Mouse (Mus musculus) midbrain, embryonic 14.5 days (tissue): ENCODE data around the gene BC005537. TPM values are rescaled to one million over a fixed set of nuclear protein-coding genes. Genes with fewer than 3 reads are reported as not detected.
A peak's percentile ranks its signal among the peaks of the same experiment; 100 is the strongest.
"Not testable (repeated sequence)": the region's sequence is repeated elsewhere in the genome, so short reads cannot be mapped to it uniquely, and the experiment has no call there.

Experiments used
- ATAC-seq: fragments of 200-750 bp; cut with Nextera tagmentation; 2 replicates; pipeline ENCODE4 v1.8.0; 2017; ENCODE audit warnings: moderate number of reproducible peaks, moderate library complexity; ENCODE audit not compliant: low FRiP score, low TSS enrichment
- DNase-seq: peaks from one replicate; pipeline ENCODE4 v3.0.0-alpha.2; 2015
- H3K27ac ChIP-seq: fragments of 300-500 bp; sonication (generic); replicated peaks from 2 replicates; pipeline ENCODE4 v1.5.1; 2014; ENCODE audit warnings: mild to moderate bottlenecking, low read depth, low read length, moderate library complexity
- H3K27me3 ChIP-seq: fragments of 300-500 bp; sonication (generic); 2 replicates; pipeline ENCODE4 v1.6.1; 2014; ENCODE audit warnings: low read length, control low read depth, mixed read lengths; ENCODE audit not compliant: control insufficient read depth, insufficient read depth
- H3K36me3 ChIP-seq: fragments of 300-500 bp; sonication (generic); 2 replicates; pipeline ENCODE4 v1.6.1; 2014; ENCODE audit warnings: low read length, control low read depth; ENCODE audit not compliant: control insufficient read depth, insufficient read depth
- H3K4me1 ChIP-seq: fragments of 300-500 bp; sonication (generic); 2 replicates; pipeline ENCODE4 v1.6.1; 2014; ENCODE audit warnings: mild to moderate bottlenecking, antibody characterized with exemption, low read length, control low read depth; ENCODE audit not compliant: control insufficient read depth, insufficient read depth
- H3K4me2 ChIP-seq: fragments of 300-500 bp; sonication (generic); 2 replicates; pipeline ENCODE4 v1.6.1; 2014; ENCODE audit warnings: mild to moderate bottlenecking, low read length, moderate library complexity
- H3K4me3 ChIP-seq: fragments of 300-500 bp; sonication (generic); replicated peaks from 2 replicates; pipeline ENCODE4 v1.5.1; 2014; ENCODE audit warnings: low read depth, low read length
- H3K9ac ChIP-seq: fragments of 300-500 bp; sonication (generic); replicated peaks from 2 replicates; pipeline ENCODE4 v1.6.1; 2014; ENCODE audit warnings: mild to moderate bottlenecking, low read length, moderate library complexity
- H3K9me3 ChIP-seq: fragments of 300-500 bp; sonication (generic); 2 replicates; pipeline ENCODE4 v1.6.1; 2016; ENCODE audit warnings: low read length, control low read depth, mixed read lengths; ENCODE audit not compliant: control insufficient read depth
- WGBS: fragments of 180-500 bp; shearing (Covaris S2); extraction: QIAGEN DNeasy Blood & Tissue Kit; methylation state at CpG from one replicate; pipeline ENCODE4 v1.1.7; 2014; 5-methylcytosine and 5-hydroxymethylcytosine counted together
- polyA plus RNA-seq: library from polyadenylated mRNA; unstranded; fragments of >200 nt; fragmentation: Nextera tagmentation; extraction: Ambion mirVana; gene quantifications from 2 replicates; pipeline ENCODE4 v1.2.1, GENCODE M21; 2014

Gene BC005537
- polyA plus RNA-seq, 1 experiment from 2014 or later, result 51.8 TPM

DNA sequence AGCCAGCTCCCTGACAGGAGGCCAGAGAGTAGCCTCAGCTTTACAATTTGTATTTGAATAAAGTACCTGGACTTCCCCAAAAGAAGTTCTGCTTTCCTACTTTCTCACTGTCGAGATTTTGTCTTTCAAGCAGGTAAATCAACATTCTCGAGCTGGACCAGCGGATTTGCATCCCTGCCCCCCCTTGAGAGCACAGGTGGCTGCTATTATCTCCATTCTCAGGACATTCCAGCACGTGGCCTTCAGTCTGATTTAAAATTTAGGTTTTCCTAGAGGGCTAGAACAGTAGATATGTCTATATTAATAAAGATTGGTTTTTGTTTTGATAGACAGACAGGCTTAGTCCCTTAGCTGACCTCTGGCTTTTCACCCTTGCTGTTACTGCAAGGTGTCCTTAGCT lies 33.6 kb upstream of the BC005537 start:
- not testable (repeated sequence) for H3K9me3 ChIP-seq, H3K27me3 ChIP-seq, DNase-seq, H3K36me3 ChIP-seq, H3K4me2 ChIP-seq, H3K4me1 ChIP-seq, H3K27ac ChIP-seq, H3K9ac ChIP-seq, H3K4me3 ChIP-seq, ATAC-seq
- 76% methylated on average over 4 of the region's 4 CpGs for WGBS

DNA sequence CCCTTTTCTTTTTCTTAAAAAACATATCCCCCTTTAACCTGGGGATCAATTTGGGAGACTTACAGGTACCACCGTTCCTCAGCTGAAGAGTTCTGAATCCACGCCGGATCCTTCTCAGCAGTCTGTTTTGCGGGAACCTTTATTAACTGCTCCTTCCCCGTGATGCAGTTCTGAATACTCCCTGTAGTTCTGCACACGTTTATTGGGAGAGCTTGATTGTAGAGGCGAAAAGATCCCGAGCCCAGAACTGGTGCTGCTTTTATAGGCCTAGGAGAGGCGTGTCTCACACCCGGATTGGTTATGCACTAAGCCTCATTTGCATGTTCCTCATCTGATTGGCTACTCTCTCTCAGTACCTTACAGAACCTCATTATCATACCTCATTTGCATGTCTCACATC lies 30.0 kb upstream of the BC005537 start:
- WGBS, result 94% methylated on average over 10 of the region's 10 CpGs
- not testable (repeated sequence) for H3K4me3 ChIP-seq, H3K9ac ChIP-seq, DNase-seq, H3K36me3 ChIP-seq, H3K27me3 ChIP-seq, H3K27ac ChIP-seq, H3K4me2 ChIP-seq, H3K4me1 ChIP-seq, ATAC-seq, H3K9me3 ChIP-seq

DNA sequence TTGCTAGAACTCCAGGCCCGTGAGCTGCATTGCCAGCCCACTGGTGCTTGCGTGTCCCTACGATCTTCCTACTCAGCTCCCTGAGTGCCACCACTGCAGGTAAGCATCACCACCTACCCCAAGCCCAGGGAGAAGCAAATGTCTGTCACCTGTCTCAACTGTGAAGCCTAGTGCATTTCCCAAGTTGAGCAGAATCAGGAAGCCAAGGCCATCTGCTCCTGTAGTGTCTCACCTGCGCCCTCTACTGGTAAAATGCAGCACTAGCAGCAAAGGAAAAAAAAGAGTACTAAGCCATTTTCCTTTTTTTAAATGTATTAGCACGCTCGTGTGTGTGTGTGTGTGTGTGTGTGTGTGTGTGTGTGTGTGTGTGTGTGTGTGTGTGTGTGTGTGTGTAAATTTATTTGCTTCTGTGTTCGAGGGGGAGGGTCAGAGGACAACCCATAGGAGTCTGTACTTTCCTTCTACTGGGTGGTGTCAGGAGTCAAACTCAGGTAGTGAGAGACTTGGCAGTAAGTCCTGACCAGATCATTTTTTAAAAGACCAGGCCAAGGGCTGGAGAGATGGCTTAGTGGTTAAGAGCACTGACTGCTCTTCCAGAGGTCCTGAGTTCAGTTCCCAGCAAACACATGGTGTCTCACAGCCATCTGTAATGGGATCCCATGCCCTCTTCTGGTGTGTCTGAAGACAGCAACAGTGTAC lies 25.2 kb upstream of the BC005537 start:
- Histone ChIP-seq H3K4me2 (no peak overlapping the region), H3K36me3 (no peaks in the 10 kb centered on the region), H3K4me3 (no peak overlapping the region), H3K9ac (no peak overlapping the region), H3K27ac (no peak overlapping the region), H3K9me3 (no peaks in the 10 kb centered on the region), H3K4me1 (no peaks in the 10 kb centered on the region), H3K27me3 (no peaks in the 10 kb centered on the region)
- 43% methylated on average over 7 of the region's 7 CpGs for WGBS
- ATAC-seq, result no peak
- DNase-seq, result peak; percentile 83

DNA sequence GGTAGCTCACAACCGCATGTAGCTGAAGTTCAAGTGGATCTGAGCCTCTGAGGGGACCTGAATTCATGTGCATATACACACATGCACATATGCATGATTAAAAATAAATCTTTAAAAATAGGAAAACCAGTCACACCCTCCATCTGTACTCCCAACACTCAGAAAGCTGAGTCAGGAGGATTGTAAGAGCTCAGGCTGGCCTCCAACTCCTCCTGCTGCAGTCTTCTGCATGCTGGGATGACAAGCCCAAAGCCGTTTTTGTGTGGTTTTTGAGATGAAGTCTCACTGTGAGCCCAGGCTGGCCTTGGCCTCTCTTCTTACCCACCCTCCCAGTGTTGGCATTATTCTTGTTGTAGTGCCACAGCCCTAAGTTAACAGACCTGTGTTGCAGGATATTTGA lies 23.4 kb upstream of the BC005537 start:
- no peak overlapping the region for H3K4me2 ChIP-seq
- H3K27me3 ChIP-seq, result no peaks in the 10 kb centered on the region
- no peak for ATAC-seq
- no peak overlapping the region for H3K9ac ChIP-seq
- H3K4me3 ChIP-seq, result no peak overlapping the region
- WGBS, result 83% methylated on average over 2 of the region's 2 CpGs
- no peaks in the 10 kb centered on the region for H3K36me3 ChIP-seq
- H3K27ac ChIP-seq, result no peak overlapping the region
- no peak for DNase-seq
- no peaks in the 10 kb centered on the region for H3K9me3 ChIP-seq
- no peaks in the 10 kb centered on the region for H3K4me1 ChIP-seq

DNA sequence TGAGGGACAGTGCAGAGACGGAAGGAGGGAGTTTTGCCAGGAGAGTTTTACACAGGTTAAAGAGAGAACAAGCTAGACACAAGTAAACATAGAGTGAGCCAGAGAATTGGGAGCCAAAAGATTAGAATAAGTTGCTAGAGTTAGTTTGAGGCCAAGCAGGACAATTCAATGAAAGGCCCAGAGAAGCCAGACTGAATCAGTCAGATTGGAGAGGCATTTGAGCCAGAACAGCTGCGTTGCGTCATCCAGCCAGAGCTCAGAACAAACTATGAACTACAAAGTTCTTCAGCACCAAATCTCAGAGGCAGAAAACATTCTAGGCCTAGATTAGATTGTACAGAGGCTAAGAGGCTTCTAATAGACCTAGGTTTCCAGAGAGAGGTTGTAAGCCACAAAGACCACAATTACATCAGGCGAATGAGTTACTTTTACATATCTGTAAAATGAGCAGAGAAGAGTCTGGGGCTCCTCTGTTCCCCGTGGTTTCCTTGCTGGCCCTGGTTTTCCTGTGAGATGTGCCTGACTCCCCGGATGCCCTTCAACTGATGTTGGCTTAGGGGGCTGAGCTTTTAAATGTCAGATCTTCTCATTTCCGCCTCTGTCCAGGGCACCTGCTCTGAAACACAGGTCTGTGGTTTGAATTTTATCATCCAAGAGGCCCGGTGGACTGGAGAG lies 22.6 kb upstream of the BC005537 start:
- no peaks in the 10 kb centered on the region for H3K27me3 ChIP-seq
- 87% methylated on average over 8 of the region's 8 CpGs for WGBS
- H3K4me2 ChIP-seq, result no peak overlapping the region
- no peak for ATAC-seq
- no peak overlapping the region for H3K9ac ChIP-seq
- no peak for DNase-seq
- no peaks in the 10 kb centered on the region for H3K36me3 ChIP-seq
- no peak overlapping the region for H3K4me3 ChIP-seq
- no peak overlapping the region for H3K27ac ChIP-seq
- no peaks in the 10 kb centered on the region for H3K9me3 ChIP-seq
- no peaks in the 10 kb centered on the region for H3K4me1 ChIP-seq

DNA sequence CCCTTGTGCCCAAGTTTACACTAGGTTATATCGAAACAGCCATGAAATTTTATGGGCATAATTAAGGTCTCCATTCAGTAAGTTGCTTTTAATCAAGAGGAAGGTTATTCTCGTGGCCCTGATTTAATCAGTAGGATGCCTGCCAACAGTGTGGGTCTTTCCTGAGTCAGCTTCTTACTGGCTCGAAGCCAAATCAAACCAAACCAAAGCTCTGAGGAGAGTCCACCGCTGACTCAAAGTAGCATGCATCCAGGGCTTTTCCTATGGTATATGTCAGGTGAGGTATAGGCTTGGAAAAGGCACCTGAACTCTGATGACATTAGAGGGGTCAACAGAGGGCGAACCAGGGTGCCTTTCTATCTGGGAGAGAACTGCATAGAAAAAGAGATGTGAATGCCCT lies 19.5 kb upstream of the BC005537 start:
- 68% methylated on average over 5 of the region's 5 CpGs for WGBS
- no peaks in the 10 kb centered on the region for H3K27me3 ChIP-seq
- no peak overlapping the region for H3K9ac ChIP-seq
- H3K4me2 ChIP-seq, result no peak overlapping the region
- no peaks in the 10 kb centered on the region for H3K36me3 ChIP-seq
- no peaks in the 10 kb centered on the region for H3K4me1 ChIP-seq
- no peak overlapping the region for H3K4me3 ChIP-seq
- peak; percentile 44 for DNase-seq
- no peaks in the 10 kb centered on the region for H3K9me3 ChIP-seq
- no peak overlapping the region for H3K27ac ChIP-seq
- no peak for ATAC-seq

DNA sequence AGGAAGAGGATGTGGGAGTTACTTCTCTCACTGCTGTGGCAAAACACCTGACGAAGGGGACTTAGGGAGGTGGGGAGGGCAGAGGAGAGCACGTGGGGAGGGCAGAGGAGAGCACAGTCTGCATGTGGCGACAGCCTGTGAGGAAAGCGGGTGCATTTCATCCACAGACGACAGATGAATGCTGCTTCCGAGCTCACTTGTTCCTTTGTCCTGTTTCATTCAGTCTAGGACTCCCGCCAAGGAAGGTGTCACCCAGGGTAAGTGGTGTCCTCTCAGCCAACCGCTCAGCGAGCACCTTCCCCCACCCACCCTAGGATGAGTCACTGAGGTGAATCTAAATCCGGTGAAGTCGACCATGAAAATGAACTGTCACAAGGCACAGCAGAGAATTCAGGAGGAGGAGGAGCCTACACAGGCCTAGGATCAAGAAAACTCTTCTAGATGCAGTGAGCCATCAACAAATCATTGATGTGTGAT lies 15.4 kb upstream of the BC005537 start:
- 0 out of 2 replicates have a peak, but pooled peaks have one; percentile 6 for ATAC-seq

DNA sequence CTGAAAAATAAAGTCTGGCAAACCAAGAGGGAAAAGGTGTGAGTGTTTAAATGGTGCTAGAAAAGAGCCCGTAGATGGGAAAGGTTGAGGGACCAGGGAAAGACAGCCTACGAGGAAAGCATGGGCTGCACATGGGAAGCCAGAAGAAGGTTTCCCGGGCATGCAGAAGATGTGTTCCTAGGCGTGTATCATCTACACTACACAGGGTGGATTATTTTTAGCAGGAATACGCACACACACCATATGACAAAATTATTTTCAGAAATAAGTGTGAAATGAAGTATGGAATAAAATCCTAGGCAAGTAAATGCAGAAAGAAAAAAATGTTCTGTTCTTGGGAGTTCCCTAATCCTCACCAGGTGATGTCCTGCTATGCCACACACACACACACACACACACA lies 14.0 kb upstream of the BC005537 start:
- Histone ChIP-seq H3K9ac (no peak overlapping the region), H3K27ac (no peak overlapping the region), H3K4me2 (no peak overlapping the region), H3K27me3 (no peaks in the 10 kb centered on the region), H3K4me1 (no peaks in the 10 kb centered on the region), H3K9me3 (no peaks in the 10 kb centered on the region), H3K4me3 (no peak overlapping the region), H3K36me3 (no peaks in the 10 kb centered on the region)
- WGBS, result 93% methylated on average over 5 of the region's 5 CpGs
- DNase-seq (no peak), ATAC-seq (no peak)

More for the DNA sequence above, 15.4 kb upstream of the BC005537 start:
- no peaks in the 10 kb centered on the region for H3K4me1 ChIP-seq
- DNase-seq, result no peak
- no peaks in the 10 kb centered on the region for H3K36me3 ChIP-seq
- H3K9ac ChIP-seq, result no peak overlapping the region
- H3K4me2 ChIP-seq, result no peak overlapping the region
- no peak overlapping the region for H3K4me3 ChIP-seq
- no peak overlapping the region for H3K27ac ChIP-seq
- 36% methylated on average over 11 of the region's 11 CpGs for WGBS
- H3K9me3 ChIP-seq, result no peaks in the 10 kb centered on the region
- H3K27me3 ChIP-seq, result no peaks in the 10 kb centered on the region

DNA sequence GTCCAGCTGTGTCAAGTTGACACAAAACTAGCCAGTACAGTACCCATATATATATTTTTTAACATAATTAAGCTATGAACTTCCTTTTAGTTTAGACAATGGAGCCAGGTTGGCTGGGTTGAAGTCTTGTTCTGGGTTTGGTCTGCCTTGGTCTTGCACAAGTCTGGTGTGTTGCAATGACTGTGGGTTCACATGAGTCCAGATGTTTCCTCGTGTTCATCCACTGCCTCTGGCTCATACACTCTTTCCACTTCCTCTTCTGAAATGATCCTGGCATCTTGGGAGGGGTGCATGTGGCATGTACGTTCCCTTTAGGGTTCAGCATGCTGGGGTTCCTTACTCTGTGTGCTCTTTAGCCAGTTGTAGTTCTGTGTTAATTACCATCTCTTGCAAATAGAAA lies 10.1 kb upstream of the BC005537 start:
- WGBS, result 72% methylated on average over 2 of the region's 2 CpGs
- no peaks in the 10 kb centered on the region for H3K4me1 ChIP-seq
- H3K4me3 ChIP-seq, result no peak overlapping the region
- no peak overlapping the region for H3K4me2 ChIP-seq
- no peaks in the 10 kb centered on the region for H3K36me3 ChIP-seq
- DNase-seq, result no peak
- no peaks in the 10 kb centered on the region for H3K27me3 ChIP-seq
- no peak for ATAC-seq
- no peak overlapping the region for H3K27ac ChIP-seq
- H3K9me3 ChIP-seq, result no peaks in the 10 kb centered on the region
- H3K9ac ChIP-seq, result no peak overlapping the region
